Mouse (Mus musculus) heart, adult 2 months (tissue): ENCODE data around the gene Fam208a.

Source experiments
- CTCF ChIP-seq: fragments of 200-600 bp; IDR thresholded peaks from 2 replicates; pipeline ENCODE4 v1.8.1; 2022; ENCODE audit warnings: antibody characterized with exemption, mild to moderate bottlenecking, moderate library complexity
- EP300 ChIP-seq: fragments of 200-500 bp; IDR thresholded peaks from 2 replicates; pipeline ENCODE4 v1.6.1; 2011; ENCODE audit warnings: low read depth, low read length, control low read depth; ENCODE audit not compliant: insufficient read depth
- POLR2A ChIP-seq: fragments of 200-500 bp; IDR thresholded peaks from 2 replicates; pipeline ENCODE4 v1.6.1; 2011; ENCODE audit warnings: mild to moderate bottlenecking, low read depth, low read length, control low read depth; ENCODE audit not compliant: insufficient read depth

- TF ChIP-seq CTCF (no peak), POLR2A (no peak), EP300 (no peak)
Measured at GRCm38 (mm10) chr14:27405947-27406346, 22.7 kb upstream of the Fam208a start.
